Mouse (Mus musculus) forebrain, embryonic 16.5 days (tissue): ENCODE measurements around the gene Fam208b. TPM values are rescaled to one million over a fixed set of nuclear protein-coding genes. Genes with fewer than 3 reads are reported as not detected.

Experiments used
- ATAC-seq: fragments of 200-750 bp; cut with Nextera tagmentation; 2 replicates; pipeline ENCODE4 v1.8.0; 2017; ENCODE audit warnings: mild to moderate bottlenecking, moderate library complexity
- H3K27ac ChIP-seq: fragments of 300-500 bp; sonication (generic); 2 replicates; pipeline ENCODE4 v1.5.1; 2014; ENCODE audit warnings: low read length, control low read depth
- H3K27me3 ChIP-seq: fragments of 300-500 bp; sonication (generic); replicated peaks from 2 replicates; pipeline ENCODE4 v1.6.1; 2014; ENCODE audit warnings: low read length; ENCODE audit not compliant: control insufficient read depth, insufficient read depth
- H3K36me3 ChIP-seq: fragments of 300-500 bp; sonication (generic); 2 replicates; pipeline ENCODE4 v1.6.1; 2014; ENCODE audit not compliant: control insufficient read depth, insufficient read depth
- H3K4me1 ChIP-seq: fragments of 300-500 bp; sonication (generic); replicated peaks from 2 replicates; pipeline ENCODE4 v1.6.1; 2014; ENCODE audit warnings: low read length; ENCODE audit not compliant: control insufficient read depth, insufficient read depth
- H3K4me2 ChIP-seq: fragments of 300-500 bp; sonication (generic); 2 replicates; pipeline ENCODE4 v1.6.1; 2014; ENCODE audit warnings: mild to moderate bottlenecking, low read length, control low read depth
- H3K4me3 ChIP-seq: fragments of 300-500 bp; sonication (generic); replicated peaks from 2 replicates; pipeline ENCODE4 v1.5.1; 2014; ENCODE audit warnings: mild to moderate bottlenecking, low read length, control low read depth
- H3K9ac ChIP-seq: fragments of 300-500 bp; sonication (generic); replicated peaks from 2 replicates; pipeline ENCODE4 v1.6.1; 2014; ENCODE audit warnings: low read depth, low read length, control low read depth
- H3K9me3 ChIP-seq: fragments of 300-500 bp; sonication (generic); 2 replicates; pipeline ENCODE4 v1.6.1; 2016; ENCODE audit warnings: low read length; ENCODE audit not compliant: control insufficient read depth
- WGBS: fragments of 180-500 bp; shearing (Covaris S2); extraction: QIAGEN DNeasy Blood & Tissue Kit; methylation state at CpG from one replicate; pipeline ENCODE4 v1.1.7; 2014; 5-methylcytosine and 5-hydroxymethylcytosine counted together
- polyA plus RNA-seq: library from polyadenylated mRNA; unstranded; fragments of >200 nt; fragmentation: Nextera tagmentation; extraction: Ambion mirVana; gene quantifications from 2 replicates; pipeline ENCODE4 v1.2.1, GENCODE M21; 2015

Gene Fam208b
- 20.0 and 23.2 TPM in 2 replicates for polyA plus RNA-seq

DNA sequence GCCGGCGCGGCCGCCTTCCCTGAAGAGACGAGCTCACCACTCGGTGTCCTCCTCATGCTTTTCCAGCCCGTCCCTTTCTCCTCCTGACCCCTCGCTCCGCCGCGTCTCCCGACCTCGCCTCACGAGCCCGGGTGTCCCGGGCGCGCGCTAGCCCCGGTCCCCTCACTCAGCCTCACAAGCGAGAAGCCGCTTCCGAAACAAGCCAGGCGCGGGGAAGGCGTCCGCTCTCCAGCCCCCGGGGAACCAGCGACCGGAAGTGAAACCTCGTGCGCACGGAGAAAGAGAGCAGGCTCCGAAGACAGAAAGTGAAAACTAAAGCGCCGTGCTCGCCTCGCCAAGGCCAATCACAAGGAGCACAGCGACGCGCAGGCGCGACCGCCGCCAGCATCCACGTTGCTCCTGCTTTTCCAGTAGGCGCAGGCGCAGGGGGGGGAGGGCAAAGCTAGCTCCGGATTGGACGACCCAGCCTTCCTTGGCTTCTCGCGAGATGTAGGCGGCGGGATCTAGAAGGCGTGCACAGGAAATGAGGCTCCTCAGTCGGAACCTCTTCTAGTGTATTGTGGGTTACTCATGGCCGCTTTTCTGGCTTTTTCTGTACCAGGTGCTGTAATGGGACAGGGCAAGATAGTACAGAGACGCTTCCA is at the start of gene Fam208b:
Fam208b (minus strand) TSS at position 314 of the 644 bp plus-strand sequence.
- H3K9me3 ChIP-seq = no peaks in the 10 kb centered on the region
- H3K27ac ChIP-seq = peak within 1 kb of the TSS; percentile 94
- peak within 1 kb of the TSS; percentile 97 for H3K4me3 ChIP-seq
- WGBS = under 1% methylated on average over 58 of the region's 58 CpGs
- H3K4me1 ChIP-seq = peaks cover 3% of the 10 kb centered on the region; the same call in 1 of the 2 replicates
- H3K27me3 ChIP-seq = 0 out of 2 replicates have a peak, but pooled peaks cover 3% of the 10 kb centered on the region
- peak within 1 kb of the TSS; percentile 84 for H3K9ac ChIP-seq
- ATAC-seq = peak; percentile 99
- H3K4me2 ChIP-seq = peak within 1 kb of the TSS; percentile 85
- no peaks in the 10 kb centered on the region for H3K36me3 ChIP-seq

DNA sequence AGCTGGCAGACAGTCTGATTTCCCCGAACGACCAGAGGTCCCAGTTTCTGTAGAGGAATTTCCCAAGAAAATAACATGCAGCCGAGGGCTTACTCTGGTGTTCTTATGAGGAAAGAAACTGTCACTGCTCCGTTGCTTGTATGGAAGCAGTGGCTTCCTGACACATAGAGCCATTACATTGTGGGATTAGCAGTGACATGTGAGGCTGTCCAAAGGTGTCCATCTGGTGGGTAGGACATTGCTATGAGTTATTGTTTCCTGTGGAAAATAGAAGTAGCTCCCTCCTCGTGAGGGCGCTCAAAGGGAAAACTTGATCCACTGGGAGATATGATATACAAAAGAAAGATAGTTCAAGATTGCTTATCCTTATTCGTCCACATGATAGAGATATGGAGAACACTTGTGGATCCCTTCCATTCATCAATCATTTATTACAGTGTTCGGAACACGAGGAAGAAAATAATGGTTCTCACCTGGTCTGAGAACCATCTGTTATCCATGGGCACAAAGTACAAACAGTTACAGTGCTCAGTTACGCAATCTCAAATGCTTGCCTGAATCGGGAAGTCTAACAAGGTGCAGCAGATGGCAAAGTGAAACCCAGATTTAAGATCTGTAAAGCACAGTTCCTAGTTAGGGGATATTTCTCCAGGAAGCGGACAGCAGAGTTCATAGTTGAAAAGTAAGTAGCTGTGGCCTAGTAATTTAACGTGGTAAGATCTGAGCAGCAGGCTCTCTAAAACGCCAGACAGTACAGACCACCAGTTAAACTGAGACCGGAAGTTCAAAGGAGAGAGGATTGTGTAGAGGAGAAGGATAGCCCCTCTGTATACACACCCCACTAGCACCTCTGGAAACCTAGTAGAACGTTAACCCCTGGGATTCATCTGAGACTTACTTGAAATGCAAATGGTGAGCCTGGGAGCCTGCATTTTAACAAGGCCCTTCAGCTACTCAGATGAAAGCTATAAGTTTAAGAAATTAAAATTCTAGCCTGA is 48.6 kb upstream of the Fam208b start:
- no peak overlapping the region for H3K4me2 ChIP-seq
- no peak overlapping the region for H3K27ac ChIP-seq
- no peak overlapping the region for H3K4me3 ChIP-seq
- ATAC-seq = no peak
- no peaks in the 10 kb centered on the region for H3K4me1 ChIP-seq
- no peaks in the 10 kb centered on the region for H3K36me3 ChIP-seq
- no peak overlapping the region for H3K9ac ChIP-seq
- H3K27me3 ChIP-seq = no peaks in the 10 kb centered on the region
- H3K9me3 ChIP-seq = no peaks in the 10 kb centered on the region
- WGBS = 81% methylated on average over 16 of the region's 16 CpGs

DNA sequence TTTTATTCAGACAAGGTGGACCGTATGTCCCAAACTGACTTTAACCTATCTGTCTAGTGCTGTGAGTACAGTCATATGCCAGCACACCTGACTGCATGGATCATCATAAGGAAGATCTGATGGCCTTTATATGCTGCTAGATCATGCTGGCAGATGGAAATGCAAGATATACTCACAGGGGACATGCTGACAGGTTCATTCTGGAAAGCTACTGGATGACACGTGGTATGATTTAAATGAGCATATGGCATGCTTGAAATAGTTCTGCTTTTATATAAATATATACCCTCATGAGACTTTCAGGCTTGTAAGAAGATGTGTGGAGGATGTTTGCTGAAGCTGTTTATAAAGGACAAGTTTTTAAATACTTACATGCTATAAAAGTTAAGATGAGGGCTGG is 43.5 kb upstream of the Fam208b start:
- no peak overlapping the region for H3K9ac ChIP-seq
- 72% methylated on average over 2 of the region's 2 CpGs for WGBS
- no peaks in the 10 kb centered on the region for H3K27me3 ChIP-seq
- no peaks in the 10 kb centered on the region for H3K9me3 ChIP-seq
- no peak overlapping the region for H3K27ac ChIP-seq
- no peak overlapping the region for H3K4me3 ChIP-seq
- H3K4me2 ChIP-seq = no peak overlapping the region
- no peaks in the 10 kb centered on the region for H3K4me1 ChIP-seq
- H3K36me3 ChIP-seq = peaks cover 4% of the 10 kb centered on the region; the same call in 1 of the 2 replicates
- ATAC-seq = peak; percentile 55

DNA sequence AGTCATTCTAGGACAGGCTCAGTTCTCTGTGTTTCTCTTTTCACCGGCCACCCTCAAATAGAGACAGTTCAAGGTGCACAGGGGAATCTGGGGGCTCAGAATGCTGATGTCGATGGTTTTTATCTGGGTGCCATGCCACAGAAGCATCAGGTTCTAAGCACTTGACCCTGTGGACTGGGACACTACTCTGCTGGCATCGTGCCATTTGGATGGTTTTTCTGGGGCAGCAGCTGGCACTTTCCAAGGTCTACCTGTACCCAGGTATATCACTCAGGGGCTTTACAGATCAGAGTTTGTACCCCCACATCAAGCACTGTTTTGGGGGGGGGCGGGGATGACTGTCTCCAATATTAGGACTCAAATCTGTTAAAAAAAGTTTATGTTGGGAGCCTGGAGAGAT is 39.7 kb upstream of the Fam208b start:
- Histone ChIP-seq H3K9ac (no peak overlapping the region), H3K27ac (no peak overlapping the region), H3K4me2 (no peak overlapping the region), H3K4me1 (no peaks in the 10 kb centered on the region), H3K36me3 (peaks cover 8% of the 10 kb centered on the region; the same call in 1 of the 2 replicates), H3K4me3 (no peak overlapping the region), H3K9me3 (peaks cover 3% of the 10 kb centered on the region; the same call in 1 of the 2 replicates), H3K27me3 (no peaks in the 10 kb centered on the region)
- WGBS = 95% methylated on average over 4 of the region's 4 CpGs
- no peak for ATAC-seq

DNA sequence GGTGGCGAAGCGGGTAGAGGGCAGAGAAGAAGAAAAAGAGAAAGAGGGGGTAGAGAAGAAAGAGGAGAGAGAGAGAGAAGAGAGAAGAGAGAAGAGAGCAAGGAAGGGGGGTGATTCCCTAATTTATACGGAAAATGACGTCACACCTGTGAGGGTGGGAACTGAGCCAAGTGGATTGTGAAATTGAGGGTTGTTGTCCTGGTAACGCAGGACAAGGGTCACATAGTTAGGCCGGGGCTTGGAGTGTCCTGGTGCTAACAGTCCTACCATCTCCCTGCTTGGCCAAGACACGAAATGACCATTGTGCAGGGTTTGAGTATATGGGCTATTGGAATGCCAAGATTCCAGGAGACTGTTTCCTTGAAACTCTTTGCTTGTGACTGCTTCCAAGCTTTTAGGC is 35.7 kb upstream of the Fam208b start:
- H3K27me3 ChIP-seq = no peaks in the 10 kb centered on the region
- no peak for ATAC-seq
- H3K36me3 ChIP-seq = peaks cover 8% of the 10 kb centered on the region; the same call in 1 of the 2 replicates
- H3K4me3 ChIP-seq = no peak overlapping the region
- H3K4me2 ChIP-seq = no peak overlapping the region
- no peaks in the 10 kb centered on the region for H3K4me1 ChIP-seq
- H3K9me3 ChIP-seq = peaks cover 3% of the 10 kb centered on the region; the same call in 1 of the 2 replicates
- WGBS = 77% methylated on average over 7 of the region's 7 CpGs
- H3K9ac ChIP-seq = no peak overlapping the region
- H3K27ac ChIP-seq = no peak overlapping the region

DNA sequence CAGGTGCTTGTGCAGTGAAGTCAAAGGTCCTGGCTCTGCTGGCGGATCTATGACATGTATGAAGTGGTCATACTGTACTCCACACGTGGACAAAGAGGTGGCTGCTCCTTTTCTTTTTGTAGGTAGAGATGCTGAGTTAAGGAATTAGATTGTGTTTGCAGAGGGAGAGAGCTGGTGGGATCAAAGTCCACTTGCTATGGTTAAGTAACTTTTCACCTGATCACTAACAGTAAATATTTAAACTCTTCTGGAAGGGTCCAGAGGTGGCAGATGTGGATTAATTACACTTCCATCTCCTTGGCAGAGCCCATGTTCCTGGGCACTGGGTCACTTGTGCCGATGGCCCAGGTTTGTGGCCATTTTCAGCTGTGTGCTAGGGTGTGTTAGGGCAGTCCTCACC is 35.0 kb upstream of the Fam208b start:
- no peak overlapping the region for H3K27ac ChIP-seq
- H3K9ac ChIP-seq = no peak overlapping the region
- no peak overlapping the region for H3K4me2 ChIP-seq
- no peak for ATAC-seq
- peaks cover 8% of the 10 kb centered on the region; the same call in 1 of the 2 replicates for H3K36me3 ChIP-seq
- no peaks in the 10 kb centered on the region for H3K27me3 ChIP-seq
- H3K9me3 ChIP-seq = peaks cover 3% of the 10 kb centered on the region; the same call in 1 of the 2 replicates
- H3K4me3 ChIP-seq = no peak overlapping the region
- no peaks in the 10 kb centered on the region for H3K4me1 ChIP-seq
- WGBS = 88% methylated on average over 3 of the region's 3 CpGs

DNA sequence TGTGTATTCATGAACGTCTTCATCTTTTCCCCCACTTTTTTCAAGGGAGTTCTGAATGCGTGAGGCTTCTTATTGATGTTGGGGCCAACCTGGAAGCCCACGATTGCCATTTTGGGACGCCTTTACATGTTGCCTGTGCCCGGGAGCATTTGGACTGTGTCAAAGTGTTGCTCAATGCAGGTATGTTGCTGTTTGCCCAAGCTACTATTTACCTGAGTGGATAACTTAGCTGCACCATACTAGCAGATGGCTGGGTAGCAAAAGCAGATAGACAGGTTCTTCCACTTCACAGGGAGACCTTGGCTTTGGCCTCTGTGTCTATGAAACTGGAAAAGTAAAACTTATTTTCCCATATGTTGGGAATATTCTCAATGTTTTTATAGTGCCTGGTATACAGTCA is 34.0 kb upstream of the Fam208b start:
- Histone ChIP-seq H3K27me3 (no peaks in the 10 kb centered on the region), H3K9ac (no peak overlapping the region), H3K9me3 (peaks cover 3% of the 10 kb centered on the region; the same call in 1 of the 2 replicates), H3K4me1 (no peaks in the 10 kb centered on the region), H3K4me2 (no peak overlapping the region), H3K36me3 (0 out of 2 replicates have a peak, but pooled peaks cover 4% of the 10 kb centered on the region), H3K27ac (no peak overlapping the region), H3K4me3 (no peak overlapping the region)
- no peak for ATAC-seq
- 94% methylated on average over 5 of the region's 5 CpGs for WGBS

DNA sequence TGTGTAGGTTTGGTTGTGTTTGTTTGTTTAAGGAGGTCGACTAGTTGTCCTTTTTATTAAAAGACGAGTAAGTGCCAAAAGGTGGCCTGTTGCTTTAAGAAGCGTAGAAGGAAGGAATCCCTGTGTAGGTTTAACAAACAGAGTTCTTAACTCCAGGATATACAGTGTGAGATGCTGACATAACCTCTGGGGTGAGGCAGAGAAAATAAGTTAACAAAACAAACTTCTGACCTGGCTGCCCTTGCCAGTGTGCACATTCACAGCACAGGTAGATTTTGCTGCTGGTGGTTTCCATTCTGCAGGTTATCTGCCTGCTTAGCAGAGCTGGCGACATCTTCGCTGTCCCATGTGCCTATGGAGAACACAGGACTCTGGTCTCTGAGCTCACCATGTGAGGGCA is 31.6 kb upstream of the Fam208b start:
- Histone ChIP-seq H3K36me3 (0 out of 2 replicates have a peak, but pooled peaks cover 4% of the 10 kb centered on the region), H3K27me3 (no peaks in the 10 kb centered on the region), H3K9ac (no peak overlapping the region), H3K9me3 (peaks cover 3% of the 10 kb centered on the region; the same call in 1 of the 2 replicates), H3K4me3 (no peak overlapping the region), H3K4me2 (no peak overlapping the region), H3K27ac (no peak overlapping the region), H3K4me1 (no peaks in the 10 kb centered on the region)
- no peak for ATAC-seq
- 92% methylated on average over 5 of the region's 5 CpGs for WGBS

DNA sequence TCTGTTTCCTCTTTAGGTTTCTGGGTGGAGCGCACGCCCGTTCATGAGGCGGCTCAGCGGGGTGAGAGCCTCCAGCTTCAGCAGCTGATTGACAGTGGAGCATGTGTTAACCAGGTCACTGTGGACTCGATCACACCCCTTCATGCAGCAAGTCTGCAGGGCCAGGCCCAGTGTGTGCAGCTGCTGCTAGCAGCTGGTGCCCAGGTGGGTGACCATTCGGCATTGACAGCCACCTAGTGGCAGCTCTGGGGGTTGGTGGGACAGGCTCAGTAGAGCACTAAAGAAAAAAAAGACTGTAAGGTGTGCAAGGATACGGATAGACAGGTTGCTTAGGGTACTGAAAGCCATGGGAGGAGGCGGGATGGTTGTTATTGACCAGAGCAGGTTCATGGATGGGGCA is 31.1 kb upstream of the Fam208b start:
- Histone ChIP-seq H3K27me3 (no peaks in the 10 kb centered on the region), H3K4me1 (no peaks in the 10 kb centered on the region), H3K9me3 (peaks cover 3% of the 10 kb centered on the region; the same call in 1 of the 2 replicates), H3K36me3 (0 out of 2 replicates have a peak, but pooled peaks cover 4% of the 10 kb centered on the region), H3K4me2 (no peak overlapping the region), H3K4me3 (no peak overlapping the region), H3K27ac (no peak overlapping the region), H3K9ac (no peak overlapping the region)
- ATAC-seq = no peak
- 78% methylated on average over 9 of the region's 9 CpGs for WGBS
